In genomic region chr4:123000617-123001342, GRCm38 (mm10) we compare ENCODE assay signal across 14 mouse cellular contexts. TPM values are rescaled to one million over a fixed set of nuclear protein-coding genes. Genes with fewer than 3 reads are reported as not detected.
A peak's percentile ranks its signal among the peaks of the same experiment; 100 is the strongest.
DNase-seq lines count a peak whose midpoint lies in the region; ATAC-seq and TF ChIP-seq lines count a peak whose summit lies in the region.
"Had no signal": no experiment of that assay in that cellular context is flagged by ENCODE, and none has a peak within 500 bp of the region (broad histone marks: within the 10 kb centered on the region; RNA-seq: fewer than 3 reads in every experiment).

No protein-coding gene starts in this region.

- no peaks in the 10 kb centered on the region for H3K4me1 ChIP-seq in cerebellum, adult 2 months (ENCODE audit: control insufficient read depth, insufficient read depth, low read length)
- H3K4me1 ChIP-seq in embryonic facial prominence, embryonic 14.5 days (ENCODE audit: control insufficient read depth, insufficient read depth, low read length) = peaks cover 19% of the 10 kb centered on the region
- H3K4me1 ChIP-seq in hindbrain, embryonic 16.5 days (ENCODE audit: control insufficient read depth, insufficient read depth, low read depth, low read length) = peaks cover 31% of the 10 kb centered on the region
- peaks cover 20% of the 10 kb centered on the region for H3K4me1 ChIP-seq in heart, embryonic 12.5 days (replicated peaks)
- H3K4me1 ChIP-seq in intestine, postnatal 0 days (replicated peaks; ENCODE audit: control insufficient read depth, insufficient read depth, low read length) = no peaks in the 10 kb centered on the region

- TF ChIP-seq POLR2A in cerebellum, adult 2 months (IDR thresholded peaks at IDR 0.05; ENCODE audit: borderline replicate concordance, insufficient read depth, low read length) = no peak
- TF ChIP-seq POLR2A in myocyte (IDR thresholded peaks at IDR 0.05; ENCODE audit: insufficient read length, low read depth) = peak; percentile 23

- 0 out of 2 replicates have a peak, but pooled peaks cover 13% of the 10 kb centered on the region for H3K36me3 ChIP-seq in embryonic facial prominence, embryonic 14.5 days (ENCODE audit: control insufficient read depth, insufficient read depth, low read length)
- H3K36me3 ChIP-seq in hindbrain, embryonic 16.5 days (ENCODE audit: control insufficient read depth, insufficient read depth, low read length) = no peaks in the 10 kb centered on the region
- no peaks in the 10 kb centered on the region for H3K36me3 ChIP-seq in myocyte (ENCODE audit: control insufficient read depth, insufficient read depth)
- H3K36me3 ChIP-seq in heart, embryonic 12.5 days = no peaks in the 10 kb centered on the region
- no peaks in the 10 kb centered on the region for H3K36me3 ChIP-seq in intestine, postnatal 0 days (ENCODE audit: control insufficient read depth, insufficient read depth)
- H3K36me3 ChIP-seq: lung, embryonic 15.5 days had no signal

- peak; percentile 42; the same call in 1 of the 2 replicates for ATAC-seq in embryonic facial prominence, embryonic 14.5 days (ENCODE audit: low read depth)
- ATAC-seq in hindbrain, embryonic 16.5 days = no peak
- ATAC-seq in heart, embryonic 12.5 days (ENCODE audit: insufficient number of reproducible peaks, low FRiP score) = no peak
- no peak for ATAC-seq in intestine, postnatal 0 days

- H3K4me3 ChIP-seq in cerebellum, adult 2 months (replicated peaks; ENCODE audit: insufficient read depth, low read depth, low read length) = peak overlapping the region; percentile 55
- no peak overlapping the region for H3K4me3 ChIP-seq in embryonic facial prominence, embryonic 14.5 days (ENCODE audit: low read depth, low read length)
- H3K4me3 ChIP-seq in hindbrain, embryonic 16.5 days (ENCODE audit: low read length) = no peak overlapping the region
- H3K4me3 ChIP-seq in myocyte = no peak overlapping the region
- no peak overlapping the region for H3K4me3 ChIP-seq in heart, embryonic 12.5 days
- H3K4me3 ChIP-seq in intestine, postnatal 0 days (ENCODE audit: low read depth, low read length) = no peak overlapping the region
- H3K4me3 ChIP-seq: lung, embryonic 15.5 days had no signal

- 30% methylated on average over 17 of the region's 17 CpGs for WGBS in cerebellum, adult 2 months
- 53% methylated on average over 17 of the region's 17 CpGs for WGBS in embryonic facial prominence, embryonic 14.5 days
- 14% methylated on average over 17 of the region's 17 CpGs for WGBS in hindbrain, embryonic 16.5 days
- 46% methylated on average over 17 of the region's 17 CpGs for WGBS in heart, embryonic 12.5 days
- 79% methylated on average over 17 of the region's 17 CpGs for WGBS in intestine, postnatal 0 days

- H3K27ac ChIP-seq in cerebellum, adult 2 months (ENCODE audit: insufficient read depth, low read length) = no peak overlapping the region
- H3K27ac ChIP-seq in embryonic facial prominence, embryonic 14.5 days (replicated peaks; ENCODE audit: low read depth, low read length) = peak overlapping the region; percentile 58
- peak overlapping the region; percentile 13; the same call in 1 of the 2 replicates for H3K27ac ChIP-seq in hindbrain, embryonic 16.5 days (ENCODE audit: low read depth, low read length)
- no peak overlapping the region for H3K27ac ChIP-seq in heart, embryonic 12.5 days (ENCODE audit: poor library complexity, severe bottlenecking)
- no peak overlapping the region for H3K27ac ChIP-seq in intestine, postnatal 0 days (ENCODE audit: low read depth, low read length)
- H3K27ac ChIP-seq: kidney, postnatal 0 days; lung, embryonic 15.5 days had no signal

- H3K27me3 ChIP-seq in cerebellum, adult 2 months (ENCODE audit: control insufficient read depth, insufficient read depth, low read length) = no peaks in the 10 kb centered on the region; the same call in 1 of the 2 replicates
- H3K27me3 ChIP-seq in embryonic facial prominence, embryonic 14.5 days (replicated peaks; ENCODE audit: control insufficient read depth, insufficient read depth, low read length) = no peaks in the 10 kb centered on the region
- H3K27me3 ChIP-seq in hindbrain, embryonic 16.5 days (replicated peaks; ENCODE audit: control insufficient read depth, insufficient read depth, low read length) = no peaks in the 10 kb centered on the region
- H3K27me3 ChIP-seq in myocyte (ENCODE audit: control insufficient read depth, insufficient read depth, insufficient read length) = no peaks in the 10 kb centered on the region
- H3K27me3 ChIP-seq in heart, embryonic 12.5 days (replicated peaks) = peaks cover 55% of the 10 kb centered on the region
- no peaks in the 10 kb centered on the region; the same call in 1 of the 2 replicates for H3K27me3 ChIP-seq in intestine, postnatal 0 days (replicated peaks; ENCODE audit: control insufficient read depth, insufficient read depth, low read length)

- no peak overlapping the region for H3ac ChIP-seq in myocyte (ENCODE audit: control insufficient read depth, insufficient read length)

- no peaks in the 10 kb centered on the region for H3K9me3 ChIP-seq in embryonic facial prominence, embryonic 14.5 days (ENCODE audit: control insufficient read depth, low read length)
- H3K9me3 ChIP-seq in hindbrain, embryonic 16.5 days (ENCODE audit: control insufficient read depth, low read length) = no peaks in the 10 kb centered on the region
- no peaks in the 10 kb centered on the region for H3K9me3 ChIP-seq in heart, embryonic 12.5 days (replicated peaks)
- H3K9me3 ChIP-seq in intestine, postnatal 0 days (ENCODE audit: control insufficient read depth) = no peaks in the 10 kb centered on the region
- H3K9me3 ChIP-seq: lung, embryonic 15.5 days had no signal

- peak in 1 of 2 experiments; percentile 12 for DNase-seq in cerebellum, adult 2 months
- DNase-seq in cerebellum, adult 11-12 months = no peak
- peak; percentile 81 for DNase-seq in embryonic facial prominence, embryonic 14.5 days (ENCODE audit: low spot score)
- no peak for DNase-seq in left cerebral cortex, adult 11 months (ENCODE audit: low spot score)
- DNase-seq: adrenal gland, postnatal 25 days; cerebellum, adult 9-10 months; gastrocnemius, postnatal 36 days; heart, postnatal 14 days had no signal

- peak overlapping the region; percentile 96; the same call in 1 of the 2 replicates for H3K4me2 ChIP-seq in embryonic facial prominence, embryonic 14.5 days (ENCODE audit: low read depth, low read length)
- peak overlapping the region; percentile 63; the same call in 1 of the 2 replicates for H3K4me2 ChIP-seq in hindbrain, embryonic 16.5 days (ENCODE audit: low read length)
- peak overlapping the region; percentile 37 for H3K4me2 ChIP-seq in myocyte (ENCODE audit: low read depth)
- H3K4me2 ChIP-seq in heart, embryonic 12.5 days = no peak overlapping the region
- no peak overlapping the region for H3K4me2 ChIP-seq in intestine, postnatal 0 days (replicated peaks; ENCODE audit: low read depth)
- H3K4me2 ChIP-seq: lung, embryonic 15.5 days had no signal

- H3K9ac ChIP-seq in embryonic facial prominence, embryonic 14.5 days (ENCODE audit: low read depth, low read length) = 0 out of 2 replicates have a peak overlapping the region, but pooled peaks have one; percentile 22
- peak overlapping the region; percentile 64; the same call in 1 of the 2 replicates for H3K9ac ChIP-seq in hindbrain, embryonic 16.5 days (ENCODE audit: low read depth, low read length)
- no peak overlapping the region for H3K9ac ChIP-seq in heart, embryonic 12.5 days
- H3K9ac ChIP-seq in intestine, postnatal 0 days (ENCODE audit: low read depth, low read length) = no peak overlapping the region
- H3K9ac ChIP-seq: lung, embryonic 15.5 days had no signal

- peaks cover 15% of the 10 kb centered on the region for H3K79me2 ChIP-seq in myocyte (ENCODE audit: control insufficient read depth, insufficient read depth)

- no peak for TF ChIP-seq CTCF in cerebellum, adult 2 months (IDR thresholded peaks at IDR 0.05; ENCODE audit: borderline replicate concordance, insufficient read depth, low read depth, low read length)
- TF ChIP-seq CTCF in intestine, postnatal 0 days (IDR thresholded peaks at IDR 0.05; ENCODE audit: low read depth) = no peak

TF ChIP-seq in myocyte, 11 proteins besides CTCF, POLR2A, EP300 and RAD21:
- peak; percentile 66 for TF ChIP-seq TCF3 (IDR thresholded peaks at IDR 0.05; ENCODE audit: insufficient read length, low read depth)
- peak; percentile 18 for TF ChIP-seq TCF12 (IDR thresholded peaks at IDR 0.05; ENCODE audit: insufficient read depth, poor library complexity, severe bottlenecking)
- peak; percentile 13 to 90 (median 84) for TF ChIP-seq MYOG (IDR thresholded peaks at IDR 0.05; ENCODE audit: control insufficient read depth in 1 of 3, insufficient read depth in 1 of 3, insufficient read length in 2 of 3, low read depth in 2 of 3)
- no peak for TF ChIP-seq CEBPB (IDR thresholded peaks at IDR 0.05; ENCODE audit: insufficient read depth, poor library complexity, severe bottlenecking)
- peak in 2 of 3 experiments; percentile 98 to 99 for TF ChIP-seq MYOD1 (IDR thresholded peaks at IDR 0.05; ENCODE audit: control insufficient read depth in 1 of 3, insufficient read length in 2 of 3, low read depth in 2 of 3)

RNA-seq across cellular contexts. Expression of gene Mycl, which starts 5.3 kb away (rescaled TPM):
- polyA plus RNA-seq in cerebellum, adult 2 months (2012; rRNA removed) = 5.3 and 5.8 TPM in 2 replicates
- 26.9 and 29.3 TPM in 2 replicates for polyA plus RNA-seq in embryonic facial prominence, embryonic 14.5 days (2014; fragmentation: Nextera tagmentation; extraction: Ambion mirVana)
- 34.1 and 44.7 TPM in 2 replicates for polyA plus RNA-seq in hindbrain, embryonic 16.5 days (2015; fragmentation: Nextera tagmentation; extraction: Ambion mirVana)
- 9.6 TPM for polyA plus RNA-seq in myocyte (2012; fragmentation: generic; extraction: Trizol)
- 0.74 and 1.2 TPM in 2 replicates for polyA plus RNA-seq in heart, embryonic 12.5 days (2016; fragmentation: Nextera tagmentation; extraction: Ambion mirVana)
- 2.5 and 2.9 TPM in 2 replicates for polyA plus RNA-seq in intestine, postnatal 0 days (2015; fragmentation: Nextera tagmentation; extraction: Ambion mirVana)

RNA-seq across cellular contexts. Expression of gene Trit1, which starts 15.6 kb away (rescaled TPM):
- polyA plus RNA-seq in cerebellum, adult 2 months (2012; rRNA removed) = 10.9 and 11.0 TPM in 2 replicates
- polyA plus RNA-seq in embryonic facial prominence, embryonic 14.5 days (2014; fragmentation: Nextera tagmentation; extraction: Ambion mirVana) = 18.8 and 19.4 TPM in 2 replicates
- 21.4 and 21.5 TPM in 2 replicates for polyA plus RNA-seq in hindbrain, embryonic 16.5 days (2015; fragmentation: Nextera tagmentation; extraction: Ambion mirVana)
- polyA plus RNA-seq in myocyte (2012; fragmentation: generic; extraction: Trizol) = 14.2 TPM
- polyA plus RNA-seq in heart, embryonic 12.5 days (2016; fragmentation: Nextera tagmentation; extraction: Ambion mirVana) = 13.4 and 14.3 TPM in 2 replicates
- 5.6 and 5.8 TPM in 2 replicates for polyA plus RNA-seq in intestine, postnatal 0 days (2015; fragmentation: Nextera tagmentation; extraction: Ambion mirVana)

RNA-seq across cellular contexts. Expression of gene Mfsd2a, which starts 39.8 kb away (rescaled TPM):
- polyA plus RNA-seq in cerebellum, adult 2 months (2012; rRNA removed) = 32.9 and 34.4 TPM in 2 replicates
- polyA plus RNA-seq in embryonic facial prominence, embryonic 14.5 days (2014; fragmentation: Nextera tagmentation; extraction: Ambion mirVana) = 5.3 and 6.6 TPM in 2 replicates
- polyA plus RNA-seq in hindbrain, embryonic 16.5 days (2015; fragmentation: Nextera tagmentation; extraction: Ambion mirVana) = 34.3 and 36.5 TPM in 2 replicates
- polyA plus RNA-seq in myocyte (2012; fragmentation: generic; extraction: Trizol) = 7.5 TPM
- 1.1 and 1.8 TPM in 2 replicates for polyA plus RNA-seq in heart, embryonic 12.5 days (2016; fragmentation: Nextera tagmentation; extraction: Ambion mirVana)
- polyA plus RNA-seq in intestine, postnatal 0 days (2015; fragmentation: Nextera tagmentation; extraction: Ambion mirVana) = 189 and 247 TPM in 2 replicates

Comparison
In these comparisons a context has a peak if more than half of its experiments do, and no peak if none do; other contexts are left out.
1. H3K27ac ChIP-seq: peak in embryonic facial prominence, embryonic 14.5 days (single experiment) and hindbrain, embryonic 16.5 days (single experiment); none in cerebellum, adult 2 months (single experiment), heart, embryonic 12.5 days (single experiment) and intestine, postnatal 0 days (single experiment).
2. H3K4me2 ChIP-seq: peak in embryonic facial prominence, embryonic 14.5 days (single experiment), hindbrain, embryonic 16.5 days (single experiment) and myocyte (single experiment); none in heart, embryonic 12.5 days (single experiment) and intestine, postnatal 0 days (single experiment).
3. H3K9ac ChIP-seq: peak in embryonic facial prominence, embryonic 14.5 days (single experiment) and hindbrain, embryonic 16.5 days (single experiment); none in heart, embryonic 12.5 days (single experiment) and intestine, postnatal 0 days (single experiment).